Mouse (Mus musculus): ENCODE measurements around the gene Vdr.

The Vdr gene

GRCm38 (mm10) chr15:97920306-97920705 is 9.9 kb upstream of the Vdr start:
- no peak for DNase-seq (ENCODE audit: low spot score in 2 of 2)

- no peak for DNase-seq (ENCODE audit: low spot score in 2 of 2)
Observed at GRCm38 (mm10) chr15:97919217-97919616, 8.8 kb upstream of the Vdr start.

GRCm38 (mm10) chr15:97917994-97918393 is 7.6 kb upstream of the Vdr start:
- DNase-seq (ENCODE audit: low spot score in 2 of 2) = no peak

GRCm38 (mm10) chr15:97914331-97914747 is 3.9 kb upstream of the Vdr start:
- DNase-seq (ENCODE audit: low spot score in 2 of 2) = no peak

- no peak for DNase-seq (ENCODE audit: low spot score in 2 of 2)
Observed at GRCm38 (mm10) chr15:97907801-97908751, 2.4 kb downstream of the Vdr start.

GRCm38 (mm10) chr15:97907202-97907601 is 3.2 kb downstream of the Vdr start:
- DNase-seq (ENCODE audit: low spot score in 2 of 2) = no peak

- no peak for DNase-seq (ENCODE audit: low spot score in 2 of 2)
Observed at GRCm38 (mm10) chr15:97905281-97905680, 5.1 kb downstream of the Vdr start.

GRCm38 (mm10) chr15:97904339-97904991 is 6.0 kb downstream of the Vdr start:
- DNase-seq (ENCODE audit: low spot score in 2 of 2) = no peak

- no peak for DNase-seq (ENCODE audit: low spot score in 2 of 2)
Observed at GRCm38 (mm10) chr15:97903261-97904009, 7.0 kb downstream of the Vdr start.

GRCm38 (mm10) chr15:97900991-97901390 is 9.4 kb downstream of the Vdr start:
- no peak for DNase-seq (ENCODE audit: low spot score in 2 of 2)

GRCm38 (mm10) chr15:97900336-97900912 is 10.0 kb downstream of the Vdr start:
- no peak for DNase-seq (ENCODE audit: low spot score in 2 of 2)

GRCm38 (mm10) chr15:97899714-97900113 is 10.7 kb downstream of the Vdr start:
- DNase-seq (ENCODE audit: low spot score in 2 of 2) = no peak

- DNase-seq (ENCODE audit: low spot score in 2 of 2) = no peak
Observed at GRCm38 (mm10) chr15:97898791-97899190, 11.6 kb downstream of the Vdr start.

- peak in 1 of 2 experiments; percentile 22 for DNase-seq (ENCODE audit: low spot score in 2 of 2)
Observed at GRCm38 (mm10) chr15:97896861-97897654, 13.4 kb downstream of the Vdr start.

- no peak for DNase-seq (ENCODE audit: low spot score in 2 of 2)
Observed at GRCm38 (mm10) chr15:97896347-97896746, 14.1 kb downstream of the Vdr start.

GRCm38 (mm10) chr15:97895847-97896246 is 14.6 kb downstream of the Vdr start:
- no peak for DNase-seq (ENCODE audit: low spot score in 2 of 2)

- no peak for DNase-seq (ENCODE audit: low spot score in 2 of 2)
Observed at GRCm38 (mm10) chr15:97892506-97892905, 17.9 kb downstream of the Vdr start.

GRCm38 (mm10) chr15:97890450-97890849 is 20.0 kb downstream of the Vdr start:
- no peak for DNase-seq (ENCODE audit: low spot score in 2 of 2)

- peak; percentile 28 to 30 for DNase-seq (ENCODE audit: low spot score in 2 of 2)
Observed at GRCm38 (mm10) chr15:97890017-97890416, 20.4 kb downstream of the Vdr start.

- no peak for DNase-seq (ENCODE audit: low spot score in 2 of 2)
Observed at GRCm38 (mm10) chr15:97887541-97888016, 22.9 kb downstream of the Vdr start.

GRCm38 (mm10) chr15:97881423-97881822 is 29.0 kb downstream of the Vdr start:
- no peak for DNase-seq (ENCODE audit: low spot score in 2 of 2)

Measured in frontal cortex, postnatal 36 days (tissue).